Mouse (Mus musculus) large intestine, adult 2 months (tissue): Measurements from ENCODE around the gene Carns1. TPM values are rescaled to one million over a fixed set of nuclear protein-coding genes. Genes with fewer than 3 reads are reported as not detected.

Experiments used
- DNase-seq: peaks from one replicate; pipeline ENCODE4 v3.0.0-alpha.2; 2012; ENCODE audit warnings: low read depth, low spot score
- WGBS: fragments of 180-500 bp; shearing (Covaris S2); methylation state at CpG from one replicate; pipeline ENCODE4 v1.1.7; 2018; 5-methylcytosine and 5-hydroxymethylcytosine counted together
- polyA plus RNA-seq: library from polyadenylated mRNA; depleted of rRNA; stranded (reverse); fragments of >200 nt; gene quantifications from 2 replicates; pipeline ENCODE4 v1.2.3, GENCODE M21; 2012; rRNA removed

The Carns1 gene
- 3.2 and 3.3 TPM in 2 replicates for polyA plus RNA-seq

DNA sequence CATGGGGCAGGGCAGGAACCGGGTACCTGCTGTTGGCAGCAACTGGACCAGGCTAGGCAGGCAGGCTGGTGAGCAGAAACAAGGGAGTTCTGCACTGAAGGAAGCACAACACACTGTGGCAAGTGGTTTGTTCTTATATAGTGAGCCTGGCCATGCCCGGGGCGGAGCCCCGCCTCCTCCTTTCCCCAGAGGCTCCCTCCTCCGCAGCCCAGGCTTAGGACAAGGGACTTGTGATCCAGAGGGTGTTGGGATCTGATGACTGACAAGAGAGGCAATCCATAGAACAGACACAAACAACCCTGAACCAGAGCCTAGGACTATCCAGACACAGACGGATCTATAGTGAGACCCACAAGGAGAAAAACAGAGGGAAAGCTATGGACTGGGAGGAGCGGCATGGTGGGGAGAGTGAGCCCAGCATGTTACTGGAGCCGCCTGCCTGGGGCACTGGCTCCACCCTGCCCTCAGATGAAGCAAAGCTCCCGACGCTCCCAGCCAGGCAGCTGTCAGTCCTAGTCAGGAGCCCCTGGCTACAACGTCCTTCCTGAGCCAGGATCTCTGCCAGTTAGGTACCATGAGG is at the start of gene Carns1:
TSS of gene Carns1 (minus strand) at position 112 of the 580 bp plus-strand sequence.
- no peak for DNase-seq

GRCm38 (mm10) chr19:4222165-4222564 is 46.9 kb upstream of the Carns1 start:
- 75% methylated on average over 11 of the region's 11 CpGs for WGBS
- no peak for DNase-seq

More for the DNA sequence above, at the start of gene Carns1:
- 8% methylated on average over 11 of the region's 11 CpGs for WGBS

GRCm38 (mm10) chr19:4220957-4221743 is 45.9 kb upstream of the Carns1 start:
- 29% methylated on average over 14 of the region's 14 CpGs for WGBS
- no peak for DNase-seq

DNA sequence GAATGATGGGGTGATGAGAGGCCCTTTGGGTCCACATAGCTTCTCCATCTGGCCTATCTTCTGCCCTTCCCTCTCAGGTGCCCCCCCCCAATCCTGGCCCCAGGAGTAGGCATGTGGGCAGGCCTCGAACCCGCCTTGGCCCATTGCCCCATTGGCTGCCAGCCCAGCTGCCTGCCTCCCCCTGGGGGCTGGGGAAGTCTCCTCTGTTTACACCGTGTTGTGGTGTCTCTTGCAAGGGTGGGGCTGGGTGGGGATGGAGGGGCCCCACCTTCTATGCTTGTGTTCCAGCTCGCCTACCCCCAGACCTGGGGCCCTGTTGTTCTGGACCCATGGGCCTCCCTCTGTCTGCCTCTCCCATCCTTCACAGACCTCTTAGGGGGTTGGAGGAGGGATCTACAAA is 45.1 kb upstream of the Carns1 start:
- 34% methylated on average over 4 of the region's 4 CpGs for WGBS
- DNase-seq, result no peak

GRCm38 (mm10) chr19:4219943-4220342 is 44.7 kb upstream of the Carns1 start:
- DNase-seq, result no peak
- WGBS, result 86% methylated on average over 6 of the region's 6 CpGs

DNA sequence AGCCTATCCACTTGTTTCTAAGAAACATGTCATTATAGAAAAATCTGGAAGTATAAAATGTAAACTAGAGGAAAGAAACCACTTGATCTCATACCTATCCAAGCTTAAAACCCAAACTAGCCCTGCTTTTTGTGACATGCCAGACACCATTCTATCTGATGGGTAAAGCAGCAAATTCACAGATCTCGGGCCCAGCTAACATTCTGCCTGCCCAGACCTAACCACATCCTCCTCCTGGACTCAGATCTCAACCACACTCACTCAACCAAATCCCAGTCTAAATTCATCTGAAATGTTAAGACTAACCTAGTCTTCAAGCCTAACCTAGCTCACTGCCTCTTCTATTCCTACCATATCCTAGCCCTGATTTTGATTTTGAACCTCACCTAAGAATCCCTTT is 43.5 kb upstream of the Carns1 start:
- 76% methylated on average over 1 of the region's 1 CpGs for WGBS
- DNase-seq, result no peak

- DNase-seq, result no peak
- WGBS, result 94% methylated on average over 11 of the region's 11 CpGs
Observed at GRCm38 (mm10) chr19:4218293-4218692, 43.0 kb upstream of the Carns1 start.

GRCm38 (mm10) chr19:4217855-4218254 is 42.6 kb upstream of the Carns1 start:
- no peak for DNase-seq
- 64% methylated on average over 3 of the region's 3 CpGs for WGBS

DNA sequence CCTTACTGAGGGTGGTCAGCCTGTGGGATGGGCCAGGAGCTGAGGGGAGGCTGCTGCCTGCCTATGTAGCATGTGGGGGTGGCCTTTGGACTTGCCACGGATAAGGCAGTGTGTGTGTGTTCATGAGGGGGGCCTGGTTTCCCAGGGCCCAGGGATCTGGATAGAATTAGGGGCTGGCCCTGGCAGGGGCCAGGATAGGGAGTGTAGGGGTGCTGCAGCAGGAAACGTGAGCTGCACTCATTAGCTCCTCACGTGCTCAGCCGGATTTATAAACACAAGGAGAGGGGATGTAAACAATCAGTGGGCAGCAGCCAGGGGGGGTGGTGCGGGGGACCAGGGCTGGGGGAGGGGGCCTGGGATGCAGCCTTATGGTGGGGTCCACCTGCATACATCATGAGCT is 41.9 kb upstream of the Carns1 start:
- WGBS, result 53% methylated on average over 5 of the region's 5 CpGs
- DNase-seq, result no peak

DNA sequence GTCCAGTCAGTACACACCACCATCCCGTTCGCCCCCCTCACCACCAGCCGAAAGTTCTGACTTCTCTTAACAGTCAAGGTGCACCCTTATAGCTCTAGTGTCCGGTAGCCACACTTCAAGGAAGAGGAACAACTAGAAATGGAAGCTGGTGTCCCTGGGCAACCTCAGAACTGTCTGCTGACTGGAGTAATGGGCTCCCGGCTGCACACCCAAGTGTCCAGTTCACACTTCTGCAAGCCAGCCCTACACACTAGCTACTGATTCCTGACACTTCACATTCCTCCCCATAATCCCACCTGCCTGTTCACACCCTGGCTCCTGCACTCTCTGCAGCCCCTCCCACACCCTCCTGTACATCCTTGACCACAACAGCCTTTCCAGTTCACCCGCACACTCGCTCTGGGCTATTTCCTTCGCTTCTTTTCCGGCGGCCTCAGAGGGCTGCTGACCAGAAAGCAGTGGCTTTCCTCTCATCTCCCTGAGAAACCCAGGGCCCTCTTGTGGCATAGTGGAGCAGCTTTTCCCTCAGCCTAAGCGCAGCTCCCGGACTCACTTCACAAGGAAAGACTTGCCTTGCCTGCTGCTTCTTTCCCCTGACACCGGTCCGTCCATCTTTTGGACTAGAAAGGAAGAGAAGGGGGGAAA is 40.9 kb upstream of the Carns1 start:
- WGBS, result 34% methylated on average over 14 of the region's 14 CpGs
- DNase-seq, result no peak

DNA sequence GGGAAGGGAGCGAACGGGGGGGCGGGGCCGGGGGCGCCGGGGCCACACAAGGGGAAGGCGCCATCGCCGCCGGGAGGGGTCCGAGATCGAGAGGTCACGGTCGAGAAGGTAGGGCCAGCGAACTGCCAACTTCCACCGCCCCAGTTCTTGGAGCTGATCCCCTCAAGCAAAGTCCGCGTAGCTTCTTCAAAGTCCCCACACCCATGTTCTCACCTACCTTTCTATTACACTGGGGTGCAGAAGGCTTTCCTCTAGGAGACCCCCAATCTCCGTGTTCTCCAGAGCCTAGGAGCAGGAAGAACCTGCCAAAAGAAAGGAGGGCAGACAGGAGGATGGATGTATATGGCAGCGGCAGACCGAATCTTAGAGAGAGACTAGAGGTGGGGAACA is 40.2 kb upstream of the Carns1 start:
- DNase-seq, result no peak
- 7% methylated on average over 14 of the region's 21 CpGs for WGBS

- no peak for DNase-seq
- WGBS, result under 1% methylated on average over 48 of the region's 81 CpGs
Observed at GRCm38 (mm10) chr19:4214771-4215450, 39.6 kb upstream of the Carns1 start.

- 1% methylated on average over 47 of the region's 49 CpGs for WGBS
- DNase-seq, result no peak
Observed at GRCm38 (mm10) chr19:4214071-4214770, 38.9 kb upstream of the Carns1 start, which contains the start of the genes Clcf1 and AC109138.7. Clcf1 (plus strand) TSS chr19:4214238. AC109138.7 (plus strand) TSS chr19:4214357.

DNA sequence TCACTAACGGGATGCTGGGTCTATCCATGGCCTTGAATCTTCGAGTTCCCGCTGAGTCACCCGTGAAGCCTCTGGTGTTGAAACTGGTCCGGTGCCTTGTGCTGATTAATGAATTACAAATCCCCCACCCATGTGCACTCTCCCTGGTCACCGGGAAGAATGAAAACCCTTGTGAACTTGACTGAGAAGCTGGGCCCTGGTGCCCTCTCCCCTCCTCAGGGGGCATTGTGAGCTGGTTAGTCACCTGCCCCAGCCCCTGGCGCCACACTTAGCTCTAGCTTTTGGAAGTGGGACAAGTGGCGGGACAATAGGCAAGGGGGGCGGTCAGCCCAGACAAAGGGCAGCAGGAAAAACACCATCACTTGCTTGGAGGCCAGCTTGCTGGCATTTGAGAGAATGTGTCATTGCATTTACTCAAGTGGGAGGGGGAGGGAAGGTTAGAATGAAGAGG is 38.3 kb upstream of the Carns1 start:
- DNase-seq, result no peak
- WGBS, result 17% methylated on average over 9 of the region's 9 CpGs

DNA sequence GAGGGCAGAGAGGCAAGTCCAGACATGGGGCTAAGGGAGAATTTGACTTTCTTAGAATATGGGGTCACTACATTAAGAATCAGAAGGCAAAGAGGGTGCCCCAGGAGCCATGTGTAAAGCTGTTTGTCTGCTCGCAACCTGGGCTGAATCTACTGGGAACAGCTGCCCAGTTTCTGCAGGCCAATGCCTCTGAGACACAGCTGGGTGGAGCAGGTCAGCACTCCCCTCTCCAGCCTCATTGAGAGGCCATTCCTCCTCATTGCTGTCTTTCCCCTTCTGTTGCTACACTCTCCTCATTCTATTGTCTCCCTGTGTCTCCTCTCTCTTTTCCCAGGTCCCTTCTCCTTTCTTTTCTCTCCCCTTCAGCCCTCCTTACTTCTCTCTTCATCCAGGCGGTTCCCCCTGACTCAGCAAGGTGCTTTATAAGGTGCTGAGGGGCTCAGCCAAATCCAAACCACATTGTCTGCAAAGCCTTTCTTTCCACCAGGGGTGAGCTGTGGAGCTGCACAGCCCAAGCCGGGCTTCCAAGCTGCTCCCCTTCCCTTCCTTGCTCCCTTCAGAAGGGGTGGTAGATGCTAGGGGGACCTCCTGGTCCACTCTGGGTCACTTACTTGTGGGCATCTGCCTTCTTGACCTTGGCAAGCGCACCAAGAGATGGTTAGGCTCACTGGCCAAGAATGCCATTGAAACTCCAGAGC is 36.8 kb upstream of the Carns1 start:
- 81% methylated on average over 4 of the region's 4 CpGs for WGBS

GRCm38 (mm10) chr19:4208563-4208962 is 33.3 kb upstream of the Carns1 start:
- 79% methylated on average over 5 of the region's 5 CpGs for WGBS
- no peak for DNase-seq

More for the DNA sequence above, 36.8 kb upstream of the Carns1 start:
- DNase-seq, result no peak

DNA sequence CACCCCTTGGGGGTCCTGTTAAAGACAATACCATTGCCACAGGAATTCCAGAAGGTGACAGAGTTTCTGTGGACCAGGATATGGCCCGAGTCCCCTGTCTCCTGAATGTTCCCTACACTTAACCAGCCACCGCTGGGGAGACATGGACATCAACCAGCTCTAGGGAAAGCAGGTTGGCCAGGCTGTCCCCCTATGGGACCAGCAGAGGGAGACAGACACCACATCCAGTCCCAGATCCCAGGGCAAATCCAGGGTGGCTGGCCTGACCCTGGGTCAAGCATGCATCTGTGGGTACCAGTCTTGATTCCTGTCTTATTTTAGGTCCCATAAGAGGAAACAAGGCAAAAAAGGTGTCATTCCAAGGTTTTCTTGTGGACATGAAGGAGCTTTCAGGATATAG is 31.7 kb upstream of the Carns1 start:
- WGBS, result 6% methylated on average over 2 of the region's 2 CpGs
- no peak for DNase-seq

GRCm38 (mm10) chr19:4204889-4205288 is 29.6 kb upstream of the Carns1 start:
- 51% methylated on average over 4 of the region's 4 CpGs for WGBS

More at GRCm38 (mm10) chr19:4204889-4205288, 29.6 kb upstream of the Carns1 start:
- DNase-seq, result no peak
